Mouse (Mus musculus) CH12.LX (cell line): ENCODE results near the gene Lss. TPM values are rescaled to one million over a fixed set of nuclear protein-coding genes. Genes with fewer than 3 reads are reported as not detected.

Experiments
- DNase-seq: peaks from one replicate; pipeline ENCODE4 v3.0.0-alpha.2; 2013; ENCODE audit errors: extremely low read depth
- H3K27ac ChIP-seq: 2 replicates; pipeline ENCODE4 v1.5.1; 2012; ENCODE audit warnings: low read depth, mild to moderate bottlenecking, control low read depth, moderate library complexity; ENCODE audit not compliant: insufficient read depth
- H3K27me3 ChIP-seq: replicated peaks from 2 replicates; pipeline ENCODE3; 2012; ENCODE audit warnings: inconsistent platforms
- H3K36me3 ChIP-seq, 2 experiments: replicated peaks in 1 of 2; 2 replicates each; pipeline versions ENCODE3 to v1.6.1; 2012; ENCODE audit warnings: inconsistent platforms in 1 of 2, low read length in 1 of 2, mild to moderate bottlenecking in 1 of 2, mixed read lengths in 1 of 2, moderate library complexity in 1 of 2; ENCODE audit not compliant: control insufficient read depth in 1 of 2, insufficient read depth in 1 of 2
- H3K4me1 ChIP-seq, 2 experiments: 2 replicates each; pipeline ENCODE4 v1.6.1; 2012; ENCODE audit warnings: inconsistent platforms in 1 of 2, moderate library complexity in 1 of 2; ENCODE audit not compliant: insufficient read depth in 2 of 2, control insufficient read depth in 1 of 2
- H3K4me2 ChIP-seq: 2 replicates; pipeline ENCODE4 v1.6.1; 2012; ENCODE audit warnings: low read depth, mild to moderate bottlenecking, control low read depth; ENCODE audit not compliant: poor library complexity, insufficient read depth, severe bottlenecking
- H3K4me3 ChIP-seq, 3 experiments: fragments of 150-350 bp in 1 of 3; sonication (generic) in 1 of 3; replicated peaks in 1 of 3; 2 replicates each; pipeline versions ENCODE3 to v1.5.1; 2011 to 2012; ENCODE audit warnings: low read depth in 2 of 3, low read length in 2 of 3, mild to moderate bottlenecking in 2 of 3, moderate library complexity in 2 of 3, control low read depth in 1 of 3, improper control_type of control experiment in 1 of 3, inconsistent platforms in 1 of 3, mixed read lengths in 1 of 3; ENCODE audit not compliant: poor library complexity in 1 of 3
- H3K79me2 ChIP-seq: replicated peaks from 2 replicates; pipeline ENCODE4 v1.6.1; 2012; ENCODE audit warnings: mild to moderate bottlenecking, moderate library complexity; ENCODE audit not compliant: control insufficient read depth, poor library complexity, insufficient read depth, severe bottlenecking; ENCODE audit errors: extremely low read depth
- H3K9ac ChIP-seq: 2 replicates; pipeline ENCODE4 v1.6.1; 2012; ENCODE audit warnings: low read depth, mild to moderate bottlenecking, control low read depth, moderate library complexity; ENCODE audit not compliant: insufficient read depth
- H3K9me3 ChIP-seq: replicated peaks from 2 replicates; pipeline ENCODE3; 2012; ENCODE audit warnings: low read length, inconsistent platforms, mixed read lengths
- BHLHE40 ChIP-seq: IDR thresholded peaks from 2 replicates; pipeline ENCODE4 v1.6.1; 2011; ENCODE audit warnings: mild to moderate bottlenecking, low read depth, low read length, improper control_type of control experiment
- CHD2 ChIP-seq: IDR thresholded peaks from 2 replicates; pipeline ENCODE4 v1.6.1; 2011; ENCODE audit warnings: low read length, improper control_type of control experiment
- CTCF ChIP-seq, 2 experiments: IDR thresholded peaks in 1 of 2; conservative IDR thresholded peaks in 1 of 2; 2 replicates each; pipeline ENCODE4 v1.5.1; 2011 to 2012; ENCODE audit warnings: low read depth in 2 of 2, low read length in 2 of 2, improper control_type of control experiment in 1 of 2, inconsistent platforms in 1 of 2, mild to moderate bottlenecking in 1 of 2, moderate library complexity in 1 of 2
- E2F4 ChIP-seq: IDR thresholded peaks from 2 replicates; pipeline ENCODE4 v1.6.1; 2011; ENCODE audit warnings: low read depth, low read length, improper control_type of control experiment; ENCODE audit not compliant: insufficient replicate concordance
- ELF1 ChIP-seq: IDR thresholded peaks from 2 replicates; pipeline ENCODE4 v1.6.1; 2014; ENCODE audit warnings: low read depth, mild to moderate bottlenecking, inconsistent platforms, low read length, improper control_type of control experiment
- EP300 ChIP-seq: IDR thresholded peaks from 2 replicates; pipeline ENCODE4 v1.6.1; 2011; ENCODE audit warnings: low read length, improper control_type of control experiment
- GABPA ChIP-seq: IDR thresholded peaks from 2 replicates; pipeline ENCODE4 v1.6.1; 2012; ENCODE audit warnings: low read depth, low read length, improper control_type of control experiment, inconsistent platforms; ENCODE audit not compliant: insufficient replicate concordance
- HCFC1 ChIP-seq: IDR thresholded peaks from 2 replicates; pipeline ENCODE4 v1.6.1; 2012; ENCODE audit warnings: low read depth, mild to moderate bottlenecking, inconsistent platforms, low read length, improper control_type of control experiment
- JUND ChIP-seq: conservative IDR thresholded peaks from 2 replicates; pipeline ENCODE4 v1.6.1; 2011; ENCODE audit warnings: low read depth, low read length, improper control_type of control experiment
- KAT2A ChIP-seq: IDR thresholded peaks from 2 replicates; pipeline ENCODE4 v1.6.1; 2012; ENCODE audit warnings: low read length, improper control_type of control experiment, inconsistent platforms; ENCODE audit not compliant: insufficient replicate concordance
- MAFK ChIP-seq: IDR thresholded peaks from 2 replicates; pipeline ENCODE4 v1.6.1; 2011; ENCODE audit warnings: low read length, improper control_type of control experiment; ENCODE audit not compliant: insufficient replicate concordance
- MAX ChIP-seq: IDR thresholded peaks from 2 replicates; pipeline ENCODE4 v1.6.1; 2011; ENCODE audit warnings: low read length, improper control_type of control experiment
- MAZ ChIP-seq: IDR thresholded peaks from 2 replicates; pipeline ENCODE4 v1.6.1; 2012; ENCODE audit warnings: low read depth, mild to moderate bottlenecking, inconsistent platforms, low read length, improper control_type of control experiment, moderate library complexity
- MEF2A ChIP-seq: IDR thresholded peaks from 2 replicates; pipeline ENCODE4 v1.6.1; 2014; ENCODE audit warnings: low read depth, mild to moderate bottlenecking, inconsistent platforms, low read length, improper control_type of control experiment, borderline replicate concordance
- MXI1 ChIP-seq: IDR thresholded peaks from 2 replicates; pipeline ENCODE4 v1.6.1; 2011; ENCODE audit warnings: mild to moderate bottlenecking, low read depth, low read length, improper control_type of control experiment
- NRF1 ChIP-seq: IDR thresholded peaks from 2 replicates; pipeline ENCODE4 v1.6.1; 2014; ENCODE audit warnings: low read depth, mild to moderate bottlenecking, inconsistent platforms, low read length, improper control_type of control experiment, moderate library complexity
- PAX5 ChIP-seq: IDR thresholded peaks from 2 replicates; pipeline ENCODE4 v1.6.1; 2012; ENCODE audit warnings: low read length, inconsistent platforms, mixed read lengths
- POLR2A ChIP-seq: IDR thresholded peaks from 2 replicates; pipeline ENCODE4 v1.6.1; 2011; ENCODE audit warnings: low read depth, mild to moderate bottlenecking, improper control_type of control experiment, low read length
- POLR2AphosphoS2 ChIP-seq: IDR thresholded peaks from 2 replicates; pipeline ENCODE4 v1.6.1; 2011; ENCODE audit warnings: low read depth, low read length, improper control_type of control experiment
- RAD21 ChIP-seq: IDR thresholded peaks from 2 replicates; pipeline ENCODE4 v1.6.1; 2011; ENCODE audit warnings: low read depth, mild to moderate bottlenecking, low read length, improper control_type of control experiment, moderate library complexity
- RCOR1 ChIP-seq: conservative IDR thresholded peaks from 2 replicates; pipeline ENCODE4 v1.6.1; 2012; ENCODE audit warnings: low read depth, mild to moderate bottlenecking, inconsistent platforms, low read length, improper control_type of control experiment
- TBP ChIP-seq: conservative IDR thresholded peaks from 2 replicates; pipeline ENCODE4 v1.6.1; 2011; ENCODE audit warnings: low read depth, low read length, improper control_type of control experiment
- UBTF ChIP-seq: IDR thresholded peaks from 2 replicates; pipeline ENCODE4 v1.6.1; 2012; ENCODE audit warnings: low read depth, mild to moderate bottlenecking, inconsistent platforms, low read length, improper control_type of control experiment, moderate library complexity
- USF1 ChIP-seq: IDR thresholded peaks from 2 replicates; pipeline ENCODE4 v1.6.1; 2014; ENCODE audit warnings: low read depth, mild to moderate bottlenecking, inconsistent platforms, low read length, improper control_type of control experiment
- USF2 ChIP-seq: conservative IDR thresholded peaks from 2 replicates; pipeline ENCODE4 v1.6.1; 2011; ENCODE audit warnings: low read depth, low read length, improper control_type of control experiment
- ZC3H11A ChIP-seq: IDR thresholded peaks from 2 replicates; pipeline ENCODE4 v1.6.1; 2012; ENCODE audit warnings: low read depth, mild to moderate bottlenecking, inconsistent platforms, low read length, improper control_type of control experiment
- ZKSCAN1 ChIP-seq: IDR thresholded peaks from 2 replicates; pipeline ENCODE4 v1.6.1; 2012; ENCODE audit warnings: low read depth, inconsistent platforms, low read length, improper control_type of control experiment, borderline replicate concordance
- ZNF384 ChIP-seq: IDR thresholded peaks from 2 replicates; pipeline ENCODE4 v1.6.1; 2012; ENCODE audit warnings: low read depth, low read length, improper control_type of control experiment, inconsistent platforms
- dilution Hi-C: fragments of 300-500 bp; cut with MboI; formaldehyde crosslinking; loops from 2 replicates; pipeline ENCODE4 v1.14.3; 2020; ENCODE audit warnings: low sequenced_read_pairs; ENCODE audit not compliant: extremely low pct_unique_long_range_greater_than_20kb, extremely low pct_ligation_motif_present
- in situ Hi-C: fragments of 300-500 bp; cut with MboI; formaldehyde crosslinking; loops from 3 replicates; pipeline ENCODE4 v1.14.3; 2019; ENCODE audit warnings: low sequenced_read_pairs, low pct_ligation_motif_present, low pct_unique_long_range_greater_than_20kb, mixed read lengths
- polyA plus RNA-seq: library from polyadenylated mRNA; unstranded; fragments of >175 nt; gene quantifications from 2 replicates; pipeline ENCODE4 v1.2.1, GENCODE M21; 2012; ENCODE audit warnings: low read depth; ENCODE audit not compliant: insufficient read length
- total RNA-seq, 2 experiments: library from RNA; depleted of rRNA; stranded (reverse); fragments of 300-350 nt in 1 of 2; fragments of >200 nt in 1 of 2; gene quantifications; 2 replicates each; pipeline ENCODE4 v1.2.3; 2012 to 2014

Gene Lss
- total and polyA plus RNA-seq, 3 experiments = 28.8 to 89.6 (median 37.7) TPM

- no peak for DNase-seq
- H3K27ac ChIP-seq = no peak overlapping the region
- peaks cover 9 to 11% of the 10 kb centered on the region in 2 experiments; a peak in 3 of 4 replicates for H3K4me1 ChIP-seq
- dilution Hi-C loops (no loop called here), in situ Hi-C loops (no loop called here)
- H3K4me3 ChIP-seq = no peak overlapping the region
- no peak for TF ChIP-seq ELF1
- no peak for TF ChIP-seq POLR2A
- no peak for TF ChIP-seq ZNF384
- TF ChIP-seq JUND = no peak
- no peak for TF ChIP-seq KAT2A
- no peak for TF ChIP-seq CTCF (conservative IDR thresholded peaks at IDR 0.05 in 1 of 2, IDR thresholded peaks at IDR 0.05 in 1 of 2; ENCODE audit: low read depth in 2 of 2, low read length in 2 of 2)
- no peak for TF ChIP-seq MAZ
- TF ChIP-seq POLR2AphosphoS2 = no peak
- no peak for TF ChIP-seq ZKSCAN1
- no peak for TF ChIP-seq NRF1
- no peak for TF ChIP-seq ZC3H11A
- TF ChIP-seq CHD2 = no peak
- no peak for TF ChIP-seq EP300
- peaks cover 74 to 90% of the 10 kb centered on the region in 2 experiments for H3K36me3 ChIP-seq
- H3K9me3 ChIP-seq = no peaks in the 10 kb centered on the region
- H3K4me2 ChIP-seq = no peak overlapping the region
- H3K9ac ChIP-seq = no peak overlapping the region
- no peaks in the 10 kb centered on the region for H3K27me3 ChIP-seq
- H3K79me2 ChIP-seq = no peaks in the 10 kb centered on the region
Measured at GRCm38 (mm10) chr10:76489205-76489604, 42.2 kb upstream of the Lss start.

- Histone ChIP-seq H3K36me3 (peaks cover 68 to 90% of the 10 kb centered on the region in 2 experiments), H3K27me3 (no peaks in the 10 kb centered on the region), H3K79me2 (no peaks in the 10 kb centered on the region), H3K4me1 (no peaks in the 10 kb centered on the region), H3K4me2 (no peak overlapping the region), H3K27ac (no peak overlapping the region), H3K4me3 (no peak overlapping the region), H3K9ac (no peak overlapping the region)
- in situ Hi-C loops = no loop called here
- TF ChIP-seq USF2 = no peak
- TF ChIP-seq UBTF = no peak
- TF ChIP-seq ZC3H11A = no peak
- TF ChIP-seq NRF1 = no peak
- no peak for TF ChIP-seq MAFK
- no peak for TF ChIP-seq MXI1
- no peak for TF ChIP-seq MEF2A
- TF ChIP-seq E2F4 = no peak
- no peak for TF ChIP-seq HCFC1
- TF ChIP-seq RCOR1 = no peak
- TF ChIP-seq CTCF (conservative IDR thresholded peaks at IDR 0.05 in 1 of 2, IDR thresholded peaks at IDR 0.05 in 1 of 2; ENCODE audit: low read depth in 2 of 2, low read length in 2 of 2) = no peak; a peak in 1 of 4 replicates
- no peak for TF ChIP-seq USF1
- TF ChIP-seq TBP = no peak
- no peak for TF ChIP-seq BHLHE40
- no peak for TF ChIP-seq GABPA
- no peak for TF ChIP-seq MAX
- TF ChIP-seq PAX5 = no peak
- no peak for TF ChIP-seq ELF1
- no peak for TF ChIP-seq RAD21
- TF ChIP-seq, all 38 proteins: peak for 0
- H3K9me3 ChIP-seq = no peaks in the 10 kb centered on the region
- dilution Hi-C loops = no loop called here
- DNase-seq = no peak
Measured at GRCm38 (mm10) chr10:76493527-76493926, 37.9 kb upstream of the Lss start.
